Mouse (Mus musculus) erythroblast, embryonic 14.5 days (primary cell): ENCODE data around the gene Syngr1.

Source experiments
- GATA1 ChIP-seq: IDR thresholded peaks from 2 replicates; pipeline ENCODE4 v1.6.1; 2012; ENCODE audit warnings: low read length, inconsistent platforms, mixed read lengths
- TAL1 ChIP-seq: IDR thresholded peaks from 3 replicates; pipeline ENCODE4 v1.6.1; 2012; ENCODE audit warnings: low read length, inconsistent platforms, mixed read lengths

GRCm38 (mm10) chr15:80115256-80115655 lies 24.1 kb downstream of the Syngr1 start:
- no peak for TF ChIP-seq TAL1
- no peak for TF ChIP-seq GATA1
